Mouse (Mus musculus) CH12.LX (cell line): Measurements from ENCODE around the gene Dnaaf1. TPM values are rescaled to one million over a fixed set of nuclear protein-coding genes. Genes with fewer than 3 reads are reported as not detected.

ENCODE experiments used
- DNase-seq: peaks from one replicate; pipeline ENCODE4 v3.0.0-alpha.2; 2013; ENCODE audit errors: extremely low read depth
- H3K27ac ChIP-seq: 2 replicates; pipeline ENCODE4 v1.5.1; 2012; ENCODE audit warnings: low read depth, mild to moderate bottlenecking, control low read depth, moderate library complexity; ENCODE audit not compliant: insufficient read depth
- H3K27me3 ChIP-seq: replicated peaks from 2 replicates; pipeline ENCODE3; 2012; ENCODE audit warnings: inconsistent platforms
- H3K36me3 ChIP-seq, 2 experiments: replicated peaks in 1 of 2; 2 replicates each; pipeline versions ENCODE3 to v1.6.1; 2012; ENCODE audit warnings: inconsistent platforms in 1 of 2, low read length in 1 of 2, mild to moderate bottlenecking in 1 of 2, mixed read lengths in 1 of 2, moderate library complexity in 1 of 2; ENCODE audit not compliant: control insufficient read depth in 1 of 2, insufficient read depth in 1 of 2
- H3K4me1 ChIP-seq, 2 experiments: 2 replicates each; pipeline ENCODE4 v1.6.1; 2012; ENCODE audit warnings: inconsistent platforms in 1 of 2, moderate library complexity in 1 of 2; ENCODE audit not compliant: insufficient read depth in 2 of 2, control insufficient read depth in 1 of 2
- H3K4me2 ChIP-seq: 2 replicates; pipeline ENCODE4 v1.6.1; 2012; ENCODE audit warnings: low read depth, mild to moderate bottlenecking, control low read depth; ENCODE audit not compliant: poor library complexity, insufficient read depth, severe bottlenecking
- H3K4me3 ChIP-seq, 3 experiments: fragments of 150-350 bp in 1 of 3; sonication (generic) in 1 of 3; replicated peaks in 1 of 3; 2 replicates each; pipeline versions ENCODE3 to v1.5.1; 2011 to 2012; ENCODE audit warnings: low read depth in 2 of 3, low read length in 2 of 3, mild to moderate bottlenecking in 2 of 3, moderate library complexity in 2 of 3, control low read depth in 1 of 3, improper control_type of control experiment in 1 of 3, inconsistent platforms in 1 of 3, mixed read lengths in 1 of 3; ENCODE audit not compliant: poor library complexity in 1 of 3
- H3K79me2 ChIP-seq: replicated peaks from 2 replicates; pipeline ENCODE4 v1.6.1; 2012; ENCODE audit warnings: mild to moderate bottlenecking, moderate library complexity; ENCODE audit not compliant: control insufficient read depth, poor library complexity, insufficient read depth, severe bottlenecking; ENCODE audit errors: extremely low read depth
- H3K9ac ChIP-seq: 2 replicates; pipeline ENCODE4 v1.6.1; 2012; ENCODE audit warnings: low read depth, mild to moderate bottlenecking, control low read depth, moderate library complexity; ENCODE audit not compliant: insufficient read depth
- H3K9me3 ChIP-seq: replicated peaks from 2 replicates; pipeline ENCODE3; 2012; ENCODE audit warnings: low read length, inconsistent platforms, mixed read lengths
- CTCF ChIP-seq, 2 experiments: IDR thresholded peaks in 1 of 2; conservative IDR thresholded peaks in 1 of 2; 2 replicates each; pipeline ENCODE4 v1.5.1; 2011 to 2012; ENCODE audit warnings: low read depth in 2 of 2, low read length in 2 of 2, improper control_type of control experiment in 1 of 2, inconsistent platforms in 1 of 2, mild to moderate bottlenecking in 1 of 2, moderate library complexity in 1 of 2
- E2F4 ChIP-seq: IDR thresholded peaks from 2 replicates; pipeline ENCODE4 v1.6.1; 2011; ENCODE audit warnings: low read depth, low read length, improper control_type of control experiment; ENCODE audit not compliant: insufficient replicate concordance
- ELF1 ChIP-seq: IDR thresholded peaks from 2 replicates; pipeline ENCODE4 v1.6.1; 2014; ENCODE audit warnings: low read depth, mild to moderate bottlenecking, inconsistent platforms, low read length, improper control_type of control experiment
- EP300 ChIP-seq: IDR thresholded peaks from 2 replicates; pipeline ENCODE4 v1.6.1; 2011; ENCODE audit warnings: low read length, improper control_type of control experiment
- ETS1 ChIP-seq: conservative IDR thresholded peaks from 2 replicates; pipeline ENCODE4 v1.6.1; 2012; ENCODE audit warnings: low read depth, mild to moderate bottlenecking, inconsistent platforms, low read length, improper control_type of control experiment, moderate library complexity
- JUN ChIP-seq: IDR thresholded peaks from 2 replicates; pipeline ENCODE4 v1.6.1; 2011; ENCODE audit warnings: low read depth, mild to moderate bottlenecking, low read length, improper control_type of control experiment, moderate library complexity; ENCODE audit not compliant: insufficient read depth
- MAX ChIP-seq: IDR thresholded peaks from 2 replicates; pipeline ENCODE4 v1.6.1; 2011; ENCODE audit warnings: low read length, improper control_type of control experiment
- MXI1 ChIP-seq: IDR thresholded peaks from 2 replicates; pipeline ENCODE4 v1.6.1; 2011; ENCODE audit warnings: mild to moderate bottlenecking, low read depth, low read length, improper control_type of control experiment
- MYC ChIP-seq: IDR thresholded peaks from 2 replicates; pipeline ENCODE4 v1.6.1; 2011; ENCODE audit warnings: low read depth, mild to moderate bottlenecking, improper control_type of control experiment, low read length
- NELFE ChIP-seq: IDR thresholded peaks from 2 replicates; pipeline ENCODE4 v1.6.1; 2011; ENCODE audit warnings: low read depth, low read length, improper control_type of control experiment
- POLR2AphosphoS2 ChIP-seq: IDR thresholded peaks from 2 replicates; pipeline ENCODE4 v1.6.1; 2011; ENCODE audit warnings: low read depth, low read length, improper control_type of control experiment
- RAD21 ChIP-seq: IDR thresholded peaks from 2 replicates; pipeline ENCODE4 v1.6.1; 2011; ENCODE audit warnings: low read depth, mild to moderate bottlenecking, low read length, improper control_type of control experiment, moderate library complexity
- SMC3 ChIP-seq: IDR thresholded peaks from 2 replicates; pipeline ENCODE4 v1.6.1; 2011; ENCODE audit warnings: low read depth, low read length, improper control_type of control experiment
- USF1 ChIP-seq: IDR thresholded peaks from 2 replicates; pipeline ENCODE4 v1.6.1; 2014; ENCODE audit warnings: low read depth, mild to moderate bottlenecking, inconsistent platforms, low read length, improper control_type of control experiment
- ZC3H11A ChIP-seq: IDR thresholded peaks from 2 replicates; pipeline ENCODE4 v1.6.1; 2012; ENCODE audit warnings: low read depth, mild to moderate bottlenecking, inconsistent platforms, low read length, improper control_type of control experiment
- ZKSCAN1 ChIP-seq: IDR thresholded peaks from 2 replicates; pipeline ENCODE4 v1.6.1; 2012; ENCODE audit warnings: low read depth, inconsistent platforms, low read length, improper control_type of control experiment, borderline replicate concordance
- ZMIZ1 ChIP-seq: IDR thresholded peaks from 2 replicates; pipeline ENCODE4 v1.6.1; 2012; ENCODE audit warnings: low read depth, mild to moderate bottlenecking, inconsistent platforms, low read length, improper control_type of control experiment
- dilution Hi-C: fragments of 300-500 bp; cut with MboI; formaldehyde crosslinking; loops from 2 replicates; pipeline ENCODE4 v1.14.3; 2020; ENCODE audit warnings: low sequenced_read_pairs; ENCODE audit not compliant: extremely low pct_unique_long_range_greater_than_20kb, extremely low pct_ligation_motif_present
- in situ Hi-C: fragments of 300-500 bp; cut with MboI; formaldehyde crosslinking; loops from 3 replicates; pipeline ENCODE4 v1.14.3; 2019; ENCODE audit warnings: low sequenced_read_pairs, low pct_ligation_motif_present, low pct_unique_long_range_greater_than_20kb, mixed read lengths
- polyA plus RNA-seq: library from polyadenylated mRNA; unstranded; fragments of >175 nt; gene quantifications from 2 replicates; pipeline ENCODE4 v1.2.1, GENCODE M21; 2012; ENCODE audit warnings: low read depth; ENCODE audit not compliant: insufficient read length
- total RNA-seq, 2 experiments: library from RNA; depleted of rRNA; stranded (reverse); fragments of 300-350 nt in 1 of 2; fragments of >200 nt in 1 of 2; gene quantifications; 2 replicates each; pipeline ENCODE4 v1.2.3; 2012 to 2014

Gene Dnaaf1
- total and polyA plus RNA-seq, 3 experiments, result 0.25 TPM; not detected in 2

DNA sequence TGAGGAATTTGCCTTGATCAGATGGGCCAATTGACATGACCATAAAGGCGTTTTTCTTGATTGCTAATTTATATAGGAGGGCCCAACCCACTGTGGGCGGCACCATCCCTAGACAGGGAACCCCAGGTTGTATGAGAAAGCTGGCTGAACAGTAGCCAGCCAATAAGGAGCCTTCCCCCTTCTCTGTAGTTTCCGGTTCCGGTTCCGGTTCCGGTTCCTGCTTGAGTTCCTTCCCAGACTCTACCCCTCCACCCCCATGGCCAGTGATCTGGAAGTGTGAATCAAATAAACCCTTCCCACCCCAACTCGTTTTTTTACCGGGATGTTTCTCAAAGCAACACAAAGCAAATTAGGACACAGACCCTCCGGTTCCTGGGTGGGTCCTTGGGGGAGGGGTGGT, 57.2 kb downstream of the Dnaaf1 start:
- H3K27me3 ChIP-seq, result peaks cover 87% of the 10 kb centered on the region
- in situ Hi-C loops (no loop called here), dilution Hi-C loops (no loop called here)

DNA sequence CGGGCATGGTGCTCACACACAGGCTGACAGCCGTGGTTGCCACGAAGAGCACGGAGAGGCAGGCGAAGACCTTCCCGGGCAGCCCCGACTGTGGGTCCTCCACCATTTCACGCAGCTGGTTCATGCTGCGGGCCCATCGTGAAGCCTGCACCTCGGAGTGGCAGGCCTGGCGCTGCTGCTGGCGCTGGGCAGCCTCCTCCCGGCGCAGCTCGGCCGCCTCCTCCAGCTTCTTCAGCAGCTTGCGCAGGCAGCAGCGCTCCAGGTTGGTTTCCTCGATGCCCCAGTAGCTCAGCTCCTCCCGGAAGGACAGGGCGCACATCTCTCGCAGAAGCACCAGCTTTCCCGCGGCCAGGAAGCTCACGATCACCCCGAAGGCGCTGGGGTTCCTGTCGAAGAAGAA, 57.9 kb downstream of the Dnaaf1 start:
- H3K9me3 ChIP-seq, result no peaks in the 10 kb centered on the region
- TF ChIP-seq ZKSCAN1, result no peak
- no peak for TF ChIP-seq MXI1
- TF ChIP-seq, all 38 proteins: peak for 0
- peaks cover 0 to 11% of the 10 kb centered on the region in 2 experiments; a peak in 3 of 4 replicates for H3K4me1 ChIP-seq
- no peak overlapping the region for H3K9ac ChIP-seq
- no peaks in the 10 kb centered on the region for H3K36me3 ChIP-seq
- H3K4me2 ChIP-seq, result no peak overlapping the region
- dilution Hi-C loops, result no loop called here
- H3K27me3 ChIP-seq, result peaks cover 89% of the 10 kb centered on the region
- no peak overlapping the region for H3K27ac ChIP-seq
- in situ Hi-C loops, result no loop called here
- H3K79me2 ChIP-seq, result no peaks in the 10 kb centered on the region
- no peak overlapping the region for H3K4me3 ChIP-seq
- DNase-seq, result no peak

More for the DNA sequence above, 57.2 kb downstream of the Dnaaf1 start:
- Histone ChIP-seq H3K79me2 (no peaks in the 10 kb centered on the region), H3K4me1 (peaks cover 0 to 11% of the 10 kb centered on the region in 2 experiments; a peak in 3 of 4 replicates), H3K36me3 (no peaks in the 10 kb centered on the region), H3K27ac (no peak overlapping the region), H3K9me3 (no peaks in the 10 kb centered on the region), H3K4me3 (no peak overlapping the region), H3K4me2 (no peak overlapping the region), H3K9ac (no peak overlapping the region)
- DNase-seq, result no peak
- TF ChIP-seq MAX (no peak), MYC (no peak), ETS1 (no peak)

DNA sequence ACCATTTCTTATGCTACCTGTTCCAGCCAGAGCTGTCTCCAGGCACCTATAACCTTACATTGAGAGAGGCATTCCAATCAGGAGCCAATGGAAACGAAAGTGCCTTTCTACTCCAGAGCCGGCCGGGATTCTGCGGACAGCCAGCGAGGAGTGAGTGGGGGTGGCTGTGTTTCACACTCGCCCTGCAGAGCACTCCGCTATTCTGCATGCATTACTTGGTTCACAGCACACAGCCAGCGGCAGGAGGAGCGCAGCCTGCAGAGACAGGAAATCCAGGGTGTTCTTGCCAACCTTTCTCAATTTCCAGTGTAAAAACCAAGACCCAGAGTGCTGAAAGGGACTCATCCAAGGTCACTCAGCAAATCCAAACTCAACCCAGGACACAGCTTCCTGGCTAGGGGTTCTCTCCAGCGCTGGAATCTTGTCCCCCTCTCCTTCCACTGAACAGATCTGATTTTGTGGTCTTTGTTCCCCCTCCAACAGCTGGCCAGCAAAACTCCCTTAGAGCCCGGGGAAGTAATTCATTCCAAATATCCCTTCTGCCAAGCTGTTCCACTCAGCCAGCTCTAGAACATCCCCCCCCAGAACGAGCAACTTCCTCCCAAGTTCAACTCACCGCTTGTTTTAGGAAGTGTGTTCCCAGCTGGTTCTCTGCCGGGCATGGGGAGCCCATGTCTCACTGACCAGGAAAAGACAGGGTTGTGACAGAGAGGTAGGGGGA, 59.7 kb downstream of the Dnaaf1 start:
- Histone ChIP-seq H3K4me2 (no peak overlapping the region; the same call in 1 of the 2 replicates), H3K27ac (no peak overlapping the region), H3K36me3 (no peaks in the 10 kb centered on the region), H3K4me1 (peaks cover 0 to 11% of the 10 kb centered on the region in 2 experiments; a peak in 3 of 4 replicates), H3K4me3 (no peak overlapping the region), H3K9me3 (no peaks in the 10 kb centered on the region), H3K9ac (no peak overlapping the region), H3K79me2 (no peaks in the 10 kb centered on the region)
- dilution Hi-C loops, result no loop called here
- DNase-seq, result no peak
- TF ChIP-seq ELF1 (no peak), MAX (no peak), CTCF (conservative IDR thresholded peaks at IDR 0.05 in 1 of 2, IDR thresholded peaks at IDR 0.05 in 1 of 2; ENCODE audit: low read depth in 2 of 2, low read length in 2 of 2) (no peak), ZC3H11A (no peak), EP300 (no peak), ZMIZ1 (no peak), SMC3 (no peak), JUN (no peak), ZKSCAN1 (no peak), E2F4 (no peak), RAD21 (no peak), POLR2AphosphoS2 (no peak), ETS1 (no peak), NELFE (no peak), USF1 (no peak)
- TF ChIP-seq, all 38 proteins: peak for 0
- in situ Hi-C loops, result no loop called here
- H3K27me3 ChIP-seq, result peaks cover 87% of the 10 kb centered on the region
